Mouse (Mus musculus): ENCODE measurements at regions not wholly inside any gene's neighbourhood (a gene's known extent, or its start where the extent isn't known, plus 50 kb on each side); places are given as distances from the start of the nearest gene placed in this dataset.

GRCm38 (mm10) chr16:55162926-55163325 lies 134.9 kb downstream of the Zpld1 start:
- no peaks in the 10 kb centered on the region for H3K9me3 ChIP-seq (replicated peaks; ENCODE audit: insufficient read depth, low read length)
- no peaks in the 10 kb centered on the region for H3K79me2 ChIP-seq (ENCODE audit: control insufficient read depth, insufficient read depth, low read length, poor library complexity)
- H3K4me3 ChIP-seq (ENCODE audit: control insufficient read depth in 1 of 2, insufficient read depth in 1 of 2, low read depth in 2 of 2, low read length in 2 of 2) = peak overlapping the region in 1 of 2 experiments; percentile 32; a peak in 1 of 4 replicates
- H3K27me3 ChIP-seq (ENCODE audit: control insufficient read depth in 1 of 2, insufficient read depth in 2 of 2, low read length in 2 of 2) = no peaks in the 10 kb centered on the region
- no peak overlapping the region for H3K9ac ChIP-seq (ENCODE audit: control insufficient read depth, low read depth, low read length, poor library complexity, severe bottlenecking)
- no peaks in the 10 kb centered on the region for H3K36me3 ChIP-seq (ENCODE audit: control insufficient read depth in 1 of 2, insufficient read depth in 2 of 2, low read length in 2 of 2)
- no peaks in the 10 kb centered on the region for H3K4me1 ChIP-seq (ENCODE audit: control insufficient read depth in 1 of 2, insufficient read depth in 2 of 2, low read length in 2 of 2)
- DNase-seq (ENCODE audit: low read depth, low spot score) = peak; percentile 9
- 0 out of 2 replicates have a peak, but pooled peaks have one; percentile 20 for TF ChIP-seq ZKSCAN1 (IDR thresholded peaks at IDR 0.05; ENCODE audit: low read depth, low read length)
- no peak for TF ChIP-seq MAX (IDR thresholded peaks at IDR 0.05; ENCODE audit: low read length)
- no peak for TF ChIP-seq POLR2AphosphoS2 (IDR thresholded peaks at IDR 0.05; ENCODE audit: low read length)
- TF ChIP-seq MXI1 (IDR thresholded peaks at IDR 0.05; ENCODE audit: low read depth, low read length) = no peak
- TF ChIP-seq SMC3 (IDR thresholded peaks at IDR 0.05; ENCODE audit: low read depth, low read length) = no peak
- no peak for TF ChIP-seq JUND (IDR thresholded peaks at IDR 0.05; ENCODE audit: low read depth, low read length)
- no peak for TF ChIP-seq MYB (IDR thresholded peaks at IDR 0.05; ENCODE audit: low read depth, low read length)
- TF ChIP-seq E2F4 (IDR thresholded peaks at IDR 0.05; ENCODE audit: borderline replicate concordance, low read depth, low read length) = no peak
- no peak for TF ChIP-seq RAD21 (IDR thresholded peaks at IDR 0.05; ENCODE audit: low read depth, low read length)
- no peak for TF ChIP-seq ZC3H11A (IDR thresholded peaks at IDR 0.05; ENCODE audit: low read depth, low read length)
- TF ChIP-seq UBTF (IDR thresholded peaks at IDR 0.05; ENCODE audit: borderline replicate concordance, insufficient read depth, low read depth, low read length) = no peak
- TF ChIP-seq MYC (IDR thresholded peaks at IDR 0.05; ENCODE audit: low read depth, low read length) = no peak
- TF ChIP-seq ELF1 (IDR thresholded peaks at IDR 0.05; ENCODE audit: low read depth, low read length) = peak; percentile 80
- 0 out of 2 replicates have a peak, but pooled peaks have one; percentile 11 for TF ChIP-seq ZNF384 (IDR thresholded peaks at IDR 0.05; ENCODE audit: low read depth, low read length)
- no peak overlapping the region for H3K27ac ChIP-seq (ENCODE audit: control insufficient read depth, low read depth, low read length)

DNA sequence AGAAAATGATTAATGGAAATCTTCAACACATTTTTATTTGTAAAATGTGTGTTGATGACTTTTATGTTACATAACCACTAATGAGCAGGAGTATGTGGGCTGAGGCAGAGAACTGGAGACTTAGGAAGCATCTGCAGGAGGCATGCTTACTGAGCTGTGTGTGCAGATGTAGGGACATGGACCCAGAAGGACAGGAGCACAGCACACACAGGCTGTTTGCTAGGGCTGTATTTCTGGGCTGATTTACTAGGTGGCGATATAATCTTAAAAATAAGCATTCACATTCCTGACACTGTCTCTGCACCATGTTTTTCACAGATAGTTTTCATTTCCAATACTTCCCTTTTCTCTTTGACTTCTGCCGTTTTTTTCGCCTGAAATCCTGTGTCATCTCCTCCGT lies 146.1 kb downstream of the Zpld1 start:
- peak overlapping the region in 1 of 2 experiments; percentile 32; a peak in 1 of 4 replicates for H3K4me3 ChIP-seq (ENCODE audit: control insufficient read depth in 1 of 2, insufficient read depth in 1 of 2, low read depth in 2 of 2, low read length in 2 of 2)
- H3K36me3 ChIP-seq (ENCODE audit: control insufficient read depth in 1 of 2, insufficient read depth in 2 of 2, low read length in 2 of 2) = no peaks in the 10 kb centered on the region
- TF ChIP-seq SMC3 (IDR thresholded peaks at IDR 0.05; ENCODE audit: low read depth, low read length) (peak; percentile 52), POLR2AphosphoS2 (IDR thresholded peaks at IDR 0.05; ENCODE audit: low read length) (no peak), RAD21 (IDR thresholded peaks at IDR 0.05; ENCODE audit: low read depth, low read length) (peak; percentile 39), ELF1 (IDR thresholded peaks at IDR 0.05; ENCODE audit: low read depth, low read length) (no peak), NRF1 (IDR thresholded peaks at IDR 0.05; ENCODE audit: insufficient read depth, low read depth, low read length, poor library complexity, severe bottlenecking) (no peak), CTCF (IDR thresholded peaks at IDR 0.05 in 2 of 3, conservative IDR thresholded peaks at IDR 0.05 in 1 of 3; ENCODE audit: control insufficient read depth in 1 of 3, insufficient read depth in 1 of 3, low read depth in 2 of 3, low read length in 3 of 3, poor library complexity in 1 of 3, severe bottlenecking in 1 of 3) (peak in 1 of 3 experiments; percentile 41; a peak in 2 of 6 replicates), ETS1 (IDR thresholded peaks at IDR 0.05; ENCODE audit: low read depth, low read length) (no peak), ZC3H11A (IDR thresholded peaks at IDR 0.05; ENCODE audit: low read depth, low read length) (peak; percentile 66)
- H3K4me1 ChIP-seq (ENCODE audit: control insufficient read depth in 1 of 2, insufficient read depth in 2 of 2, low read length in 2 of 2) = no peaks in the 10 kb centered on the region
- H3K9me3 ChIP-seq (replicated peaks; ENCODE audit: insufficient read depth, low read length) = no peaks in the 10 kb centered on the region
- peak; percentile 3 for DNase-seq (ENCODE audit: low read depth, low spot score)
- H3K79me2 ChIP-seq (ENCODE audit: control insufficient read depth, insufficient read depth, low read length, poor library complexity) = no peaks in the 10 kb centered on the region
- H3K27ac ChIP-seq (ENCODE audit: control insufficient read depth, low read depth, low read length) = no peak overlapping the region
- H3K9ac ChIP-seq (ENCODE audit: control insufficient read depth, low read depth, low read length, poor library complexity, severe bottlenecking) = no peak overlapping the region
- H3K27me3 ChIP-seq (ENCODE audit: control insufficient read depth in 1 of 2, insufficient read depth in 2 of 2, low read length in 2 of 2) = no peaks in the 10 kb centered on the region

Data from MEL (cell line).